Mouse (Mus musculus) CH12.LX (cell line): Measurements from ENCODE around the gene Traf2. TPM values are rescaled to one million over a fixed set of nuclear protein-coding genes. Genes with fewer than 3 reads are reported as not detected.

Source experiments
- DNase-seq: peaks from one replicate; pipeline ENCODE4 v3.0.0-alpha.2; 2013; ENCODE audit errors: extremely low read depth
- H3K27ac ChIP-seq: 2 replicates; pipeline ENCODE4 v1.5.1; 2012; ENCODE audit warnings: low read depth, mild to moderate bottlenecking, control low read depth, moderate library complexity; ENCODE audit not compliant: insufficient read depth
- H3K27me3 ChIP-seq: replicated peaks from 2 replicates; pipeline ENCODE3; 2012; ENCODE audit warnings: inconsistent platforms
- H3K36me3 ChIP-seq, 2 experiments: replicated peaks in 1 of 2; 2 replicates each; pipeline versions ENCODE3 to v1.6.1; 2012; ENCODE audit warnings: inconsistent platforms in 1 of 2, low read length in 1 of 2, mild to moderate bottlenecking in 1 of 2, mixed read lengths in 1 of 2, moderate library complexity in 1 of 2; ENCODE audit not compliant: control insufficient read depth in 1 of 2, insufficient read depth in 1 of 2
- H3K4me1 ChIP-seq, 2 experiments: 2 replicates each; pipeline ENCODE4 v1.6.1; 2012; ENCODE audit warnings: inconsistent platforms in 1 of 2, moderate library complexity in 1 of 2; ENCODE audit not compliant: insufficient read depth in 2 of 2, control insufficient read depth in 1 of 2
- H3K4me2 ChIP-seq: 2 replicates; pipeline ENCODE4 v1.6.1; 2012; ENCODE audit warnings: low read depth, mild to moderate bottlenecking, control low read depth; ENCODE audit not compliant: poor library complexity, insufficient read depth, severe bottlenecking
- H3K4me3 ChIP-seq, 3 experiments: fragments of 150-350 bp in 1 of 3; sonication (generic) in 1 of 3; replicated peaks in 1 of 3; 2 replicates each; pipeline versions ENCODE3 to v1.5.1; 2011 to 2012; ENCODE audit warnings: low read depth in 2 of 3, low read length in 2 of 3, mild to moderate bottlenecking in 2 of 3, moderate library complexity in 2 of 3, control low read depth in 1 of 3, improper control_type of control experiment in 1 of 3, inconsistent platforms in 1 of 3, mixed read lengths in 1 of 3; ENCODE audit not compliant: poor library complexity in 1 of 3
- H3K79me2 ChIP-seq: replicated peaks from 2 replicates; pipeline ENCODE4 v1.6.1; 2012; ENCODE audit warnings: mild to moderate bottlenecking, moderate library complexity; ENCODE audit not compliant: control insufficient read depth, poor library complexity, insufficient read depth, severe bottlenecking; ENCODE audit errors: extremely low read depth
- H3K9ac ChIP-seq: 2 replicates; pipeline ENCODE4 v1.6.1; 2012; ENCODE audit warnings: low read depth, mild to moderate bottlenecking, control low read depth, moderate library complexity; ENCODE audit not compliant: insufficient read depth
- H3K9me3 ChIP-seq: replicated peaks from 2 replicates; pipeline ENCODE3; 2012; ENCODE audit warnings: low read length, inconsistent platforms, mixed read lengths
- CHD1 ChIP-seq: IDR thresholded peaks from 2 replicates; pipeline ENCODE4 v1.6.1; 2012; ENCODE audit warnings: low read depth, low read length, improper control_type of control experiment, inconsistent platforms
- CHD2 ChIP-seq: IDR thresholded peaks from 2 replicates; pipeline ENCODE4 v1.6.1; 2011; ENCODE audit warnings: low read length, improper control_type of control experiment
- E2F4 ChIP-seq: IDR thresholded peaks from 2 replicates; pipeline ENCODE4 v1.6.1; 2011; ENCODE audit warnings: low read depth, low read length, improper control_type of control experiment; ENCODE audit not compliant: insufficient replicate concordance
- ELF1 ChIP-seq: IDR thresholded peaks from 2 replicates; pipeline ENCODE4 v1.6.1; 2014; ENCODE audit warnings: low read depth, mild to moderate bottlenecking, inconsistent platforms, low read length, improper control_type of control experiment
- EP300 ChIP-seq: IDR thresholded peaks from 2 replicates; pipeline ENCODE4 v1.6.1; 2011; ENCODE audit warnings: low read length, improper control_type of control experiment
- GABPA ChIP-seq: IDR thresholded peaks from 2 replicates; pipeline ENCODE4 v1.6.1; 2012; ENCODE audit warnings: low read depth, low read length, improper control_type of control experiment, inconsistent platforms; ENCODE audit not compliant: insufficient replicate concordance
- HCFC1 ChIP-seq: IDR thresholded peaks from 2 replicates; pipeline ENCODE4 v1.6.1; 2012; ENCODE audit warnings: low read depth, mild to moderate bottlenecking, inconsistent platforms, low read length, improper control_type of control experiment
- JUN ChIP-seq: IDR thresholded peaks from 2 replicates; pipeline ENCODE4 v1.6.1; 2011; ENCODE audit warnings: low read depth, mild to moderate bottlenecking, low read length, improper control_type of control experiment, moderate library complexity; ENCODE audit not compliant: insufficient read depth
- JUND ChIP-seq: conservative IDR thresholded peaks from 2 replicates; pipeline ENCODE4 v1.6.1; 2011; ENCODE audit warnings: low read depth, low read length, improper control_type of control experiment
- MAFK ChIP-seq: IDR thresholded peaks from 2 replicates; pipeline ENCODE4 v1.6.1; 2011; ENCODE audit warnings: low read length, improper control_type of control experiment; ENCODE audit not compliant: insufficient replicate concordance
- MAZ ChIP-seq: IDR thresholded peaks from 2 replicates; pipeline ENCODE4 v1.6.1; 2012; ENCODE audit warnings: low read depth, mild to moderate bottlenecking, inconsistent platforms, low read length, improper control_type of control experiment, moderate library complexity
- MEF2A ChIP-seq: IDR thresholded peaks from 2 replicates; pipeline ENCODE4 v1.6.1; 2014; ENCODE audit warnings: low read depth, mild to moderate bottlenecking, inconsistent platforms, low read length, improper control_type of control experiment, borderline replicate concordance
- MXI1 ChIP-seq: IDR thresholded peaks from 2 replicates; pipeline ENCODE4 v1.6.1; 2011; ENCODE audit warnings: mild to moderate bottlenecking, low read depth, low read length, improper control_type of control experiment
- NRF1 ChIP-seq: IDR thresholded peaks from 2 replicates; pipeline ENCODE4 v1.6.1; 2014; ENCODE audit warnings: low read depth, mild to moderate bottlenecking, inconsistent platforms, low read length, improper control_type of control experiment, moderate library complexity
- PAX5 ChIP-seq: IDR thresholded peaks from 2 replicates; pipeline ENCODE4 v1.6.1; 2012; ENCODE audit warnings: low read length, inconsistent platforms, mixed read lengths
- POLR2A ChIP-seq: IDR thresholded peaks from 2 replicates; pipeline ENCODE4 v1.6.1; 2011; ENCODE audit warnings: low read depth, mild to moderate bottlenecking, improper control_type of control experiment, low read length
- POLR2AphosphoS2 ChIP-seq: IDR thresholded peaks from 2 replicates; pipeline ENCODE4 v1.6.1; 2011; ENCODE audit warnings: low read depth, low read length, improper control_type of control experiment
- RAD21 ChIP-seq: IDR thresholded peaks from 2 replicates; pipeline ENCODE4 v1.6.1; 2011; ENCODE audit warnings: low read depth, mild to moderate bottlenecking, low read length, improper control_type of control experiment, moderate library complexity
- RCOR1 ChIP-seq: conservative IDR thresholded peaks from 2 replicates; pipeline ENCODE4 v1.6.1; 2012; ENCODE audit warnings: low read depth, mild to moderate bottlenecking, inconsistent platforms, low read length, improper control_type of control experiment
- TBP ChIP-seq: conservative IDR thresholded peaks from 2 replicates; pipeline ENCODE4 v1.6.1; 2011; ENCODE audit warnings: low read depth, low read length, improper control_type of control experiment
- TCF12 ChIP-seq: IDR thresholded peaks from 2 replicates; pipeline ENCODE4 v1.6.1; 2014; ENCODE audit warnings: low read depth, mild to moderate bottlenecking, inconsistent platforms, low read length, improper control_type of control experiment
- USF1 ChIP-seq: IDR thresholded peaks from 2 replicates; pipeline ENCODE4 v1.6.1; 2014; ENCODE audit warnings: low read depth, mild to moderate bottlenecking, inconsistent platforms, low read length, improper control_type of control experiment
- USF2 ChIP-seq: conservative IDR thresholded peaks from 2 replicates; pipeline ENCODE4 v1.6.1; 2011; ENCODE audit warnings: low read depth, low read length, improper control_type of control experiment
- ZC3H11A ChIP-seq: IDR thresholded peaks from 2 replicates; pipeline ENCODE4 v1.6.1; 2012; ENCODE audit warnings: low read depth, mild to moderate bottlenecking, inconsistent platforms, low read length, improper control_type of control experiment
- ZKSCAN1 ChIP-seq: IDR thresholded peaks from 2 replicates; pipeline ENCODE4 v1.6.1; 2012; ENCODE audit warnings: low read depth, inconsistent platforms, low read length, improper control_type of control experiment, borderline replicate concordance
- ZMIZ1 ChIP-seq: IDR thresholded peaks from 2 replicates; pipeline ENCODE4 v1.6.1; 2012; ENCODE audit warnings: low read depth, mild to moderate bottlenecking, inconsistent platforms, low read length, improper control_type of control experiment
- ZNF384 ChIP-seq: IDR thresholded peaks from 2 replicates; pipeline ENCODE4 v1.6.1; 2012; ENCODE audit warnings: low read depth, low read length, improper control_type of control experiment, inconsistent platforms
- dilution Hi-C: fragments of 300-500 bp; cut with MboI; formaldehyde crosslinking; loops from 2 replicates; pipeline ENCODE4 v1.14.3; 2020; ENCODE audit warnings: low sequenced_read_pairs; ENCODE audit not compliant: extremely low pct_unique_long_range_greater_than_20kb, extremely low pct_ligation_motif_present
- in situ Hi-C: fragments of 300-500 bp; cut with MboI; formaldehyde crosslinking; loops from 3 replicates; pipeline ENCODE4 v1.14.3; 2019; ENCODE audit warnings: low sequenced_read_pairs, low pct_ligation_motif_present, low pct_unique_long_range_greater_than_20kb, mixed read lengths
- polyA plus RNA-seq: library from polyadenylated mRNA; unstranded; fragments of >175 nt; gene quantifications from 2 replicates; pipeline ENCODE4 v1.2.1, GENCODE M21; 2012; ENCODE audit warnings: low read depth; ENCODE audit not compliant: insufficient read length
- total RNA-seq, 2 experiments: library from RNA; depleted of rRNA; stranded (reverse); fragments of 300-350 nt in 1 of 2; fragments of >200 nt in 1 of 2; gene quantifications; 2 replicates each; pipeline ENCODE4 v1.2.3; 2012 to 2014

Traf2 gene
- total and polyA plus RNA-seq, 3 experiments, result 17.9 to 26.4 (median 25.1) TPM

DNA sequence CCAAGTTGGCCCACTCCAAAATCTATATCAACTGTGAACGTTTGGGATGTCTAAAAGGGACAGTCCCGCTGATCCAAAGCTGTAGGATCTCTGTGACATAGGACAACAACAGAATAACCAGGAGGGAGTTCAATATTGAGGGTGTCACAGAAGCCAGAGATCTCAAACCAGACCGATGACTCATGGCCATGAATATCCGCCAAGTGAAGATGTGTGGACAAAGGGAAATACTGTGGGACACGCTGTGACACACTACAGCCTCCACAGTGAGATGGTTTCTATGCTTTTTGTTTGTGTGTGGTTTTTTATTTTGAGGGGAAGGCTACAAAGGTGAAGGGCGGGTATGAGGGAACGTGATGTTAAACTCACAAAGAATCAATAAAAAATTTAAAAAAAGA, 58.1 kb downstream of the Traf2 start:
- Histone ChIP-seq H3K4me1 (peaks cover 4 to 14% of the 10 kb centered on the region in 2 experiments; a peak in 3 of 4 replicates), H3K36me3 (no peaks in the 10 kb centered on the region), H3K27ac (no peak overlapping the region), H3K79me2 (no peaks in the 10 kb centered on the region), H3K9me3 (peaks cover 11% of the 10 kb centered on the region), H3K27me3 (peaks cover 28% of the 10 kb centered on the region), H3K4me2 (no peak overlapping the region), H3K9ac (no peak overlapping the region), H3K4me3 (no peak overlapping the region)
- DNase-seq, result no peak
- in situ Hi-C loops (no loop called here), dilution Hi-C loops (no loop called here)
- no peak for TF ChIP-seq EP300
- TF ChIP-seq RAD21, result no peak
- TF ChIP-seq GABPA, result no peak
- no peak for TF ChIP-seq E2F4
- TF ChIP-seq JUND, result no peak
- TF ChIP-seq CHD2, result no peak
- no peak for TF ChIP-seq JUN
- TF ChIP-seq POLR2AphosphoS2, result no peak
- no peak for TF ChIP-seq ELF1
- TF ChIP-seq POLR2A, result no peak
- no peak for TF ChIP-seq ZNF384
- TF ChIP-seq CHD1, result no peak
- TF ChIP-seq MXI1, result no peak
- no peak for TF ChIP-seq USF1
- no peak for TF ChIP-seq RCOR1
- TF ChIP-seq PAX5, result no peak

DNA sequence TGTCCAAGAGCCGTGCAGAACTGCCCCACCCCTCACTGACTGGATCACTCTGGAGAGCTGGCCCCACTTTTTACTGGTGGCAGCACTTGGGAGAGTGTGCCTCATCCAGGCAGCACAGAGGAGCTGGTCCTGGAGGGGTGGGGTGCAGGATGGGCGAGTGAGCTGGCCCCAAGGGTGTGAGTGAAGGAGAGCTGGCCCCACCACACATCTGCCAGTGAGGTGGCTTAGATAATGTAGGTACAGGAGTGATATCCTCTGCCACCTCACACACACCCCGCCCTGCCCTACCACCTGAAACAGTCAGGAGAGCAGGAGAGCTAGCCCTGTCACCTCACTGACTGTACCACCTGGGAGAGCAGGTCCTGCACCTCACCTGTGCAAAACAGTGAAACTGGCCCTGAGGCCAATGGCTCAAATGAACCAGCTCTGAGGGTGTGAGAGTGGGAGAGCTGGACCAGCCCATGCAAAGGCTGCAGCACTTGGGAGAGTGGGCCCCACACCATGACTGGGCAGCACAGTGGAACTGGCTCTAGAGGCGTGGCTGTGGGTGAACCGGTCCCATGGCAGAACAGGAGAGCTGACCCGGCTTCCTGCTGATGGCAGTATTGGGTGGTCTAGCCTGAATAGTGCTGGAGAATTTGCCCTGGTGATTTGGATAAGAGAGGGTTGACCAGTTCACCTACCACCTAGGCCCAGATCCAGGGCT, 58.6 kb downstream of the Traf2 start:
- peaks cover 11% of the 10 kb centered on the region for H3K9me3 ChIP-seq
- no peaks in the 10 kb centered on the region for H3K79me2 ChIP-seq
- no peak for DNase-seq
- in situ Hi-C loops, result no loop called here
- H3K27ac ChIP-seq, result no peak overlapping the region
- H3K4me2 ChIP-seq, result no peak overlapping the region
- no peaks in the 10 kb centered on the region for H3K36me3 ChIP-seq
- peaks cover 4 to 14% of the 10 kb centered on the region in 2 experiments; a peak in 3 of 4 replicates for H3K4me1 ChIP-seq
- no peak overlapping the region for H3K9ac ChIP-seq
- TF ChIP-seq ZKSCAN1 (no peak), ZMIZ1 (no peak), TCF12 (no peak), TBP (no peak), NRF1 (no peak), MEF2A (no peak), USF2 (no peak), ZC3H11A (no peak), MAFK (no peak), MAZ (no peak), EP300 (no peak), HCFC1 (no peak), JUN (no peak), PAX5 (no peak)
- TF ChIP-seq, all 38 proteins: peak for 0
- peaks cover 32% of the 10 kb centered on the region for H3K27me3 ChIP-seq
- dilution Hi-C loops, result no loop called here
- H3K4me3 ChIP-seq, result no peak overlapping the region
